Mouse (Mus musculus) CD4-positive, CD25-positive, alpha-beta regulatory T cell, adult 2 months (primary cell): Measurements from ENCODE around the gene Mob3b.

Experiments
- DNase-seq: peaks from one replicate; pipeline ENCODE4 v3.0.0-alpha.2; 2012; ENCODE audit warnings: low read depth, low spot score

Gene Mob3b

GRCm38 (mm10) chr4:35065075-35065838 is 92.0 kb downstream of the Mob3b start:
- no peak for DNase-seq

- no peak for DNase-seq
These were observed 94.1 kb downstream of the Mob3b start for GRCm38 (mm10) chr4:35063146-35063719.

GRCm38 (mm10) chr4:35060964-35061363 is 96.3 kb downstream of the Mob3b start:
- no peak for DNase-seq

GRCm38 (mm10) chr4:35060401-35060800 is 96.9 kb downstream of the Mob3b start:
- DNase-seq, result no peak

- DNase-seq, result no peak
These were observed 102.9 kb downstream of the Mob3b start for GRCm38 (mm10) chr4:35054362-35054761.

GRCm38 (mm10) chr4:35052174-35052942 is 104.9 kb downstream of the Mob3b start:
- DNase-seq, result no peak

- DNase-seq, result no peak
These were observed 106.1 kb downstream of the Mob3b start for GRCm38 (mm10) chr4:35051152-35051551.

- no peak for DNase-seq
These were observed 107.6 kb downstream of the Mob3b start for GRCm38 (mm10) chr4:35049742-35050058.

- DNase-seq, result no peak
These were observed 108.1 kb downstream of the Mob3b start for GRCm38 (mm10) chr4:35049036-35049741.

GRCm38 (mm10) chr4:35040896-35041295 is 116.4 kb downstream of the Mob3b start:
- DNase-seq, result no peak

GRCm38 (mm10) chr4:35040306-35040705 is 117.0 kb downstream of the Mob3b start:
- DNase-seq, result no peak

GRCm38 (mm10) chr4:35037824-35038223 is 119.5 kb downstream of the Mob3b start:
- DNase-seq, result no peak

GRCm38 (mm10) chr4:35034504-35035290 is 122.6 kb downstream of the Mob3b start:
- DNase-seq, result no peak

- DNase-seq, result no peak
These were observed 124.5 kb downstream of the Mob3b start for GRCm38 (mm10) chr4:35032758-35033157.

- no peak for DNase-seq
These were observed 125.7 kb downstream of the Mob3b start for GRCm38 (mm10) chr4:35031623-35032022.

GRCm38 (mm10) chr4:35031141-35031540 is 126.1 kb downstream of the Mob3b start:
- DNase-seq, result no peak

GRCm38 (mm10) chr4:35018416-35018815 is 138.9 kb downstream of the Mob3b start:
- DNase-seq, result no peak

- DNase-seq, result no peak
These were observed 144.6 kb downstream of the Mob3b start for GRCm38 (mm10) chr4:35012401-35013307.

- DNase-seq, result peak; percentile 20
These were observed 150.6 kb downstream of the Mob3b start for GRCm38 (mm10) chr4:35006541-35007260.

GRCm38 (mm10) chr4:35006056-35006455 is 151.2 kb downstream of the Mob3b start:
- peak; percentile 7 for DNase-seq
